Mouse (Mus musculus) MEL (cell line): ENCODE results near the gene Gm47791. TPM values are rescaled to one million over a fixed set of nuclear protein-coding genes. Genes with fewer than 3 reads are reported as not detected.

Experiments used
- DNase-seq: peaks from one replicate; pipeline ENCODE4 v3.0.0; 2011; ENCODE audit warnings: low read depth, low spot score
- H3K27ac ChIP-seq: 2 replicates; pipeline ENCODE4 v1.5.1; 2012; ENCODE audit warnings: low read depth, mild to moderate bottlenecking, control low read depth, low read length, moderate library complexity; ENCODE audit not compliant: control insufficient read depth
- H3K27me3 ChIP-seq, 2 experiments: fragments of 150-350 bp in 1 of 2; sonication (generic) in 1 of 2; 2 replicates each; pipeline ENCODE4 v1.6.1; 2012; ENCODE audit warnings: low read length in 2 of 2, mild to moderate bottlenecking in 2 of 2, improper control_type of control experiment in 1 of 2, moderate library complexity in 1 of 2; ENCODE audit not compliant: insufficient read depth in 2 of 2, control insufficient read depth in 1 of 2
- H3K36me3 ChIP-seq, 2 experiments: 2 replicates each; pipeline ENCODE4 v1.6.1; 2012 to 2014; ENCODE audit warnings: low read length in 2 of 2, improper control_type of control experiment in 1 of 2, inconsistent platforms in 1 of 2, mild to moderate bottlenecking in 1 of 2; ENCODE audit not compliant: insufficient read depth in 2 of 2, control insufficient read depth in 1 of 2
- H3K4me1 ChIP-seq, 2 experiments: fragments of 150-350 bp in 1 of 2; sonication (generic) in 1 of 2; 2 replicates each; pipeline ENCODE4 v1.6.1; 2012; ENCODE audit warnings: low read length in 2 of 2, improper control_type of control experiment in 1 of 2, mild to moderate bottlenecking in 1 of 2; ENCODE audit not compliant: insufficient read depth in 2 of 2, control insufficient read depth in 1 of 2
- H3K4me3 ChIP-seq, 2 experiments: fragments of 150-350 bp in 1 of 2; sonication (generic) in 1 of 2; 2 replicates each; pipeline ENCODE4 v1.5.1; 2012; ENCODE audit warnings: low read depth in 2 of 2, low read length in 2 of 2, mild to moderate bottlenecking in 2 of 2, moderate library complexity in 2 of 2, control low read depth in 1 of 2, improper control_type of control experiment in 1 of 2; ENCODE audit not compliant: control insufficient read depth in 1 of 2, insufficient read depth in 1 of 2
- H3K79me2 ChIP-seq: 2 replicates; pipeline ENCODE4 v1.6.1; 2012; ENCODE audit warnings: mild to moderate bottlenecking, low read length, moderate library complexity; ENCODE audit not compliant: control insufficient read depth, poor library complexity, insufficient read depth
- H3K9ac ChIP-seq: 2 replicates; pipeline ENCODE4 v1.6.1; 2012; ENCODE audit warnings: low read depth, mild to moderate bottlenecking, control low read depth, low read length, moderate library complexity; ENCODE audit not compliant: control insufficient read depth, poor library complexity, severe bottlenecking
- H3K9me3 ChIP-seq: fragments of 150-350 bp; sonication (generic); replicated peaks from 2 replicates; pipeline ENCODE4 v1.6.1; 2012; ENCODE audit warnings: mild to moderate bottlenecking, low read length, improper control_type of control experiment, moderate library complexity; ENCODE audit not compliant: insufficient read depth
- EP300 ChIP-seq, 2 experiments: IDR thresholded peaks; 2 replicates each; pipeline ENCODE4 v1.6.1; 2011; ENCODE audit warnings: improper control_type of control experiment in 2 of 2, low read length in 2 of 2, low read depth in 1 of 2, mild to moderate bottlenecking in 1 of 2
- GATA1 ChIP-seq: IDR thresholded peaks from 2 replicates; pipeline ENCODE4 v1.6.1; 2011; ENCODE audit warnings: low read depth, low read length, improper control_type of control experiment
- HCFC1 ChIP-seq: IDR thresholded peaks from 2 replicates; pipeline ENCODE4 v1.6.1; 2012; ENCODE audit warnings: low read depth, mild to moderate bottlenecking, inconsistent platforms, low read length, improper control_type of control experiment, moderate library complexity
- KAT2A ChIP-seq: conservative IDR thresholded peaks from 2 replicates; pipeline ENCODE4 v1.6.1; 2012; ENCODE audit warnings: low read depth, low read length, improper control_type of control experiment, inconsistent platforms
- MAX ChIP-seq: IDR thresholded peaks from 2 replicates; pipeline ENCODE4 v1.6.1; 2011; ENCODE audit warnings: low read length, improper control_type of control experiment
- MEF2A ChIP-seq: IDR thresholded peaks from 2 replicates; pipeline ENCODE4 v1.6.1; 2014; ENCODE audit warnings: low read depth, mild to moderate bottlenecking, inconsistent platforms, low read length, improper control_type of control experiment; ENCODE audit not compliant: poor library complexity, insufficient replicate concordance, severe bottlenecking; ENCODE audit errors: extremely low read depth
- MXI1 ChIP-seq: IDR thresholded peaks from 2 replicates; pipeline ENCODE4 v1.6.1; 2011; ENCODE audit warnings: mild to moderate bottlenecking, low read depth, low read length, improper control_type of control experiment
- MYC ChIP-seq: IDR thresholded peaks from 2 replicates; pipeline ENCODE4 v1.6.1; 2011; ENCODE audit warnings: low read depth, mild to moderate bottlenecking, low read length, improper control_type of control experiment, moderate library complexity
- NELFE ChIP-seq: IDR thresholded peaks from 2 replicates; pipeline ENCODE4 v1.6.1; 2011; ENCODE audit warnings: low read depth, low read length, improper control_type of control experiment
- NRF1 ChIP-seq: IDR thresholded peaks from 2 replicates; pipeline ENCODE4 v1.6.1; 2014; ENCODE audit warnings: low read depth, mild to moderate bottlenecking, inconsistent platforms, low read length, improper control_type of control experiment, moderate library complexity; ENCODE audit not compliant: poor library complexity, insufficient read depth, severe bottlenecking
- POLR2A ChIP-seq, 2 experiments: IDR thresholded peaks; 2 replicates each; pipeline ENCODE4 v1.6.1; 2011 to 2012; ENCODE audit warnings: low read length in 2 of 2, mild to moderate bottlenecking in 2 of 2, control low read depth in 1 of 2, improper control_type of control experiment in 1 of 2, low read depth in 1 of 2, moderate library complexity in 1 of 2; ENCODE audit not compliant: control insufficient read depth in 1 of 2, insufficient read depth in 1 of 2, poor library complexity in 1 of 2
- POLR2AphosphoS5 ChIP-seq: IDR thresholded peaks from 2 replicates; pipeline ENCODE4 v1.6.1; 2012; ENCODE audit warnings: low read depth, borderline replicate concordance, mild to moderate bottlenecking, inconsistent platforms, low read length, moderate library complexity, mixed read lengths
- RCOR1 ChIP-seq: IDR thresholded peaks from 2 replicates; pipeline ENCODE4 v1.6.1; 2012; ENCODE audit warnings: low read depth, mild to moderate bottlenecking, inconsistent platforms, low read length, improper control_type of control experiment
- TAL1 ChIP-seq: IDR thresholded peaks from 2 replicates; pipeline ENCODE4 v1.6.1; 2012; ENCODE audit warnings: mild to moderate bottlenecking, inconsistent platforms, low read length, moderate library complexity, mixed read lengths
- USF1 ChIP-seq: IDR thresholded peaks from 2 replicates; pipeline ENCODE4 v1.6.1; 2014; ENCODE audit warnings: low read depth, mild to moderate bottlenecking, inconsistent platforms, low read length, improper control_type of control experiment, moderate library complexity
- USF2 ChIP-seq, 2 experiments: IDR thresholded peaks; 2 replicates each; pipeline ENCODE4 v1.6.1; 2011 to 2012; ENCODE audit warnings: improper control_type of control experiment in 2 of 2, low read length in 2 of 2, borderline replicate concordance in 1 of 2, inconsistent platforms in 1 of 2, low read depth in 1 of 2, mild to moderate bottlenecking in 1 of 2; ENCODE audit not compliant: insufficient read depth in 1 of 2
- polyA plus RNA-seq, 2 experiments: library from polyadenylated mRNA; stranded (reverse) in 1 of 2; unstranded in 1 of 2; fragments of >175 nt in 1 of 2; fragments of >200 nt in 1 of 2; gene quantifications; 2 replicates each; pipeline versions ENCODE4 v1.2.1 to v1.2.4; 2012; ENCODE audit warnings: low replicate concordance in 2 of 2, low read depth in 1 of 2; ENCODE audit not compliant: insufficient read length in 2 of 2, insufficient read depth in 1 of 2, missing spikeins in 1 of 2
- total RNA-seq: library from RNA; depleted of rRNA; stranded (reverse); fragments of 300-350 nt; gene quantifications from 2 replicates; pipeline ENCODE4 v1.2.3, GENCODE M21; 2012

Gene Gm47791
- total and polyA plus RNA-seq, 3 experiments = not detected

GRCm38 (mm10) chr1:82811766-82812165, 40.7 kb upstream of the Gm47791 start:
- Histone ChIP-seq H3K27ac (no peak overlapping the region), H3K9ac (no peak overlapping the region), H3K79me2 (no peaks in the 10 kb centered on the region), H3K36me3 (no peaks in the 10 kb centered on the region), H3K9me3 (no peaks in the 10 kb centered on the region), H3K27me3 (peaks cover 0 to 1% of the 10 kb centered on the region in 2 experiments; a peak in 2 of 4 replicates), H3K4me1 (peaks cover 0 to 5% of the 10 kb centered on the region in 2 experiments; a peak in 2 of 4 replicates), H3K4me3 (no peak overlapping the region)
- TF ChIP-seq USF1 (no peak), NELFE (no peak), POLR2AphosphoS5 (no peak), MEF2A (no peak), KAT2A (no peak), TAL1 (no peak), RCOR1 (no peak), GATA1 (no peak), EP300 (IDR thresholded peaks at IDR 0.05; ENCODE audit: low read depth in 1 of 2, low read length in 2 of 2) (no peak), MAX (no peak), POLR2A (IDR thresholded peaks at IDR 0.05; ENCODE audit: control insufficient read depth in 1 of 2, insufficient read depth in 1 of 2, low read depth in 1 of 2, low read length in 2 of 2, poor library complexity in 1 of 2) (no peak), HCFC1 (no peak), MYC (no peak), NRF1 (no peak), MXI1 (no peak)
- no peak for DNase-seq

- Histone ChIP-seq H3K27ac (no peak overlapping the region), H3K79me2 (no peaks in the 10 kb centered on the region), H3K4me1 (no peaks in the 10 kb centered on the region), H3K27me3 (peaks cover 0 to 1% of the 10 kb centered on the region in 2 experiments; a peak in 2 of 4 replicates), H3K9ac (no peak overlapping the region), H3K36me3 (no peaks in the 10 kb centered on the region), H3K9me3 (no peaks in the 10 kb centered on the region), H3K4me3 (no peak overlapping the region)
- TF ChIP-seq USF1 (no peak), MEF2A (no peak), USF2 (IDR thresholded peaks at IDR 0.05; ENCODE audit: borderline replicate concordance in 1 of 2, insufficient read depth in 1 of 2, low read depth in 1 of 2, low read length in 2 of 2) (no peak)
- DNase-seq = no peak
These were observed 37.5 kb upstream of the Gm47791 start for GRCm38 (mm10) chr1:82808564-82808963.
